Mouse (Mus musculus): ENCODE measurements around the gene Srsf5.

- no peak for TF ChIP-seq CTCF (IDR thresholded peaks at IDR 0.05; ENCODE audit: control insufficient read depth, insufficient read depth, low read length)
- TF ChIP-seq POLR2A (IDR thresholded peaks at IDR 0.05; ENCODE audit: borderline replicate concordance, control insufficient read depth, low read depth, low read length) = no peak
Measured at GRCm38 (mm10) chr12:80948202-80948601, 2.9 kb downstream of the Srsf5 start.
